ENCODE assay signal across 8 mouse cellular contexts in the genomic region with DNA sequence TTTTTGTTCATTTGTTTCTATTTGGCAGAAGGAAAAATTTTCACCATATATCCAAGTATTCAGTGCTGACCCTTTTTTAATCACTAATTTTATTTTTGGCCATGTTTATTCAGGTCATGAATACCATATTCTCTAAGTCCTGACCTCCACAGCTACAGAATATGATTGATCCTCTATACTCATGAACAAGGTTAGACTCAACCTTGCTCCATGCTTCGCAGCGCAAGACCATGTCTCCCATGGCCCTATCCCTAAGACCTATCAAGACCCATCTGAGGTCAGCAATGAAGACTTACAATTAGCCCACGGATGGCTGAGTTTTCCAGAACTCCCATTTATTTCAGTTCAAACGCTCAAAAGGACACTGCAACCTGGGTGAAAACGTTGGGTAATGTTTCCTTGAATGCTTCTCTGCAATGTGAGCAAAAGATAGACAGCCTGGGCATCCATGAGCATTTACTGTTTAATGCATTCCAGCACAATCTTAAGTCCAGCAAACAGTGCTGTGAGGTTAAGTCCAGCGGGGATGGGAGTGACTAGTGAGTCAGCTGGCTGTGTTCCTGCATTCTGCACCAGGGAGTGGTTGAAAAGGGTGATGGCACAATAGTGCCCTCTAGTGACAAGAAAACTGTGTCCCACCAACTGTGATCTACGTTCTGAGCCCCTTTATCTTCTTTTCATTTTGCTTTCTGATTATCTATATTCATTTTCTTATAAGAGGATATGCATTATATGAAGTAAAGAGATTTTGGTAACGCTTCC.
A peak's percentile ranks its signal among the peaks of the same experiment; 100 is the strongest.
DNase-seq lines count a peak whose midpoint lies in the region; ATAC-seq and TF ChIP-seq lines count a peak whose summit lies in the region.

No protein-coding gene starts in this region.

- H3K4me1 ChIP-seq in forebrain, postnatal 0 days (ENCODE audit: insufficient read depth) = no peaks in the 10 kb centered on the region
- no peaks in the 10 kb centered on the region for H3K4me1 ChIP-seq in kidney, postnatal 0 days (replicated peaks; ENCODE audit: insufficient read depth, low read length)
- H3K4me1 ChIP-seq in liver, postnatal 0 days (ENCODE audit: insufficient read depth) = no peaks in the 10 kb centered on the region

- no peaks in the 10 kb centered on the region for H3K36me3 ChIP-seq in forebrain, postnatal 0 days (ENCODE audit: insufficient read depth)
- no peaks in the 10 kb centered on the region for H3K36me3 ChIP-seq in kidney, postnatal 0 days (ENCODE audit: insufficient read depth, low read length)
- no peaks in the 10 kb centered on the region for H3K36me3 ChIP-seq in liver, postnatal 0 days (replicated peaks; ENCODE audit: insufficient read depth, low read length)

- no peak overlapping the region for H3K9ac ChIP-seq in forebrain, postnatal 0 days
- H3K9ac ChIP-seq in kidney, postnatal 0 days (ENCODE audit: low read depth, low read length) = no peak overlapping the region
- H3K9ac ChIP-seq in liver, postnatal 0 days (replicated peaks) = no peak overlapping the region

- TF ChIP-seq EP300 in liver, postnatal 0 days (IDR thresholded peaks at IDR 0.05; ENCODE audit: low read depth) = no peak

- peak; percentile 10 for DNase-seq in thymus, postnatal 4 days
- DNase-seq in thymus, postnatal 25 days = no peak
- peak; percentile 2 for DNase-seq in c-Kit-positive CD71-positive TER-119-positive erythroid progenitor cells, embryonic 14.5 days (ENCODE audit: low spot score)
- DNase-seq in forebrain, postnatal 0 days = peak; percentile 55
- peak; percentile 78 for DNase-seq in kidney, postnatal 0 days (ENCODE audit: low spot score)
- no peak for DNase-seq in liver, postnatal 0 days
- DNase-seq in right cerebral cortex, postnatal 14 days = peak; percentile 42
- DNase-seq in spleen, postnatal 4 days (ENCODE audit: low spot score in 2 of 2) = no peak

- no peak overlapping the region for H3K4me2 ChIP-seq in forebrain, postnatal 0 days (ENCODE audit: low read depth)
- H3K4me2 ChIP-seq in kidney, postnatal 0 days (ENCODE audit: low read length) = no peak overlapping the region
- no peak overlapping the region for H3K4me2 ChIP-seq in liver, postnatal 0 days (ENCODE audit: low read depth, low read length)

- no peaks in the 10 kb centered on the region for H3K27me3 ChIP-seq in forebrain, postnatal 0 days (ENCODE audit: insufficient read depth, low read length)
- H3K27me3 ChIP-seq in kidney, postnatal 0 days (ENCODE audit: insufficient read depth, low read length) = no peaks in the 10 kb centered on the region
- no peaks in the 10 kb centered on the region for H3K27me3 ChIP-seq in liver, postnatal 0 days (ENCODE audit: insufficient read depth, low read length)

- H3K27ac ChIP-seq in forebrain, postnatal 0 days (ENCODE audit: low read depth, low read length) = no peak overlapping the region
- H3K27ac ChIP-seq in kidney, postnatal 0 days = no peak overlapping the region
- no peak overlapping the region for H3K27ac ChIP-seq in liver, postnatal 0 days (ENCODE audit: low read depth)

- peak; percentile 66 for TF ChIP-seq CTCF in forebrain, postnatal 0 days (IDR thresholded peaks at IDR 0.05; ENCODE audit: low read depth)
- TF ChIP-seq CTCF in kidney, postnatal 0 days (IDR thresholded peaks at IDR 0.05; ENCODE audit: low read depth) = peak; percentile 80
- peak; percentile 53 for TF ChIP-seq CTCF in liver, postnatal 0 days (IDR thresholded peaks at IDR 0.05; ENCODE audit: low read depth)

- no peak for ATAC-seq in forebrain, postnatal 0 days
- ATAC-seq in kidney, postnatal 0 days (replicated peaks; ENCODE audit: low FRiP score, low read depth) = peak; percentile 46; the same call in 1 of the 2 replicates
- no peak for ATAC-seq in liver, postnatal 0 days

- no peaks in the 10 kb centered on the region for H3K9me3 ChIP-seq in forebrain, postnatal 0 days (ENCODE audit: low read length)
- no peaks in the 10 kb centered on the region for H3K9me3 ChIP-seq in kidney, postnatal 0 days (replicated peaks; ENCODE audit: low read length)
- no peaks in the 10 kb centered on the region for H3K9me3 ChIP-seq in liver, postnatal 0 days (ENCODE audit: low read length)

- 50% methylated on average over 8 of the region's 8 CpGs for WGBS in forebrain, postnatal 0 days
- WGBS in kidney, postnatal 0 days = 50% methylated on average over 8 of the region's 8 CpGs
- 41% methylated on average over 8 of the region's 8 CpGs for WGBS in liver, postnatal 0 days (ENCODE audit: insufficient replicate concordance)

- H3K4me3 ChIP-seq in forebrain, postnatal 0 days (ENCODE audit: low read depth, low read length) = no peak overlapping the region
- H3K4me3 ChIP-seq in kidney, postnatal 0 days (replicated peaks; ENCODE audit: low read depth, low read length) = no peak overlapping the region
- no peak overlapping the region for H3K4me3 ChIP-seq in liver, postnatal 0 days (ENCODE audit: low read depth, low read length)

Comparison
In these comparisons a context has a peak if more than half of its experiments do, and no peak if none do; other contexts are left out.
1. DNase-seq: peak in thymus, postnatal 4 days (single experiment), c-Kit-positive CD71-positive TER-119-positive erythroid progenitor cells, embryonic 14.5 days (single experiment), forebrain, postnatal 0 days (single experiment), kidney, postnatal 0 days (single experiment) and right cerebral cortex, postnatal 14 days (single experiment); none in thymus, postnatal 25 days (single experiment), liver, postnatal 0 days (single experiment) and spleen, postnatal 4 days (0 of 2).
2. Peak in every context shown above with its lines, with median percentiles within 50 percentile points of each other: CTCF ChIP-seq.